Mouse (Mus musculus) thymus, postnatal 10 days (tissue): ENCODE results near the gene Fam20a.

ENCODE experiments used
- DNase-seq, 2 experiments: peaks; one replicate each; pipeline ENCODE4 v3.0.0; 2021; ENCODE audit warnings: low spot score in 2 of 2

Gene Fam20a

DNA sequence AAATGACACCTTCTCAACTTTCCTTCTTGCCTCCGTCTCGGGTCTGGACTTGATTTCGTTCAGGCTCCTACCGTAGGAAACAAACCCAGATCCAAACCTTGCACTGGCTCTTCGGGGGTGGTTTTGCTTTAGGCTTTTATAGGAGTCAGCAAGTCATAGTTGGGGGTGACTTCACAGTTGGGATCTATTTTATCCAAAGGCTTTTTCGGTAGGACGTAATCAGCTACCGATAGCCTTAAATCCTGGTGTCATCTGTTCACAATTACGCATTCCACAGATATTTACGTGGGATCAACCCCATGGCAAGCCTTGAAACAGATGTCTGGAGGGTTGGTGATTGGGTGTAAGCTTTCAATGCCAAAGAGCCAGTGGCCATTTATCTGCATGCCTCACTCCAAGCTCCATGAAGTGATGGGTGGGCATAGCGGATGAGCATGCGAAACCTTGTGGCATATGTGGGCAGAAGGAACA is 6.7 kb downstream of the Fam20a start:
- no peak for DNase-seq

- no peak for DNase-seq
These were observed 7.5 kb downstream of the Fam20a start for GRCm38 (mm10) chr11:109714341-109715247.

DNA sequence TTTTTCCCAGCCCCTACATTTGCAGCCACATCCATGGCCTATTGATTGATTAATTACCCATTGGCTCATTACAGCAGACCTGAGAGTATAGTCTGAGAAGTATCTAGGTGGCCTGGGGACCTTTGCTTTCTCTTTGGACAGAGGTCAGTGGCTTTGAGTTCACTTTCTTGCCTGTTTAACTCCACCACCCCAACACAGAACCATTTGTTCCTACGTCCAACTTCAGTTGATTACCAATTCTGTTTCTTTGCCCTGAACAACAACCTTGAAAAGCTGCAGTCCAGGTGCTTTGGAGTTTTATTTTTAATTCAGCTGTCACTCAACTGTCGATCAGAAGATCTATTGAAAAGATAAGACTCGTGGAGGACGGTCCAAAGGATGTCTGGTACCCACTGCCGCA is 12.6 kb downstream of the Fam20a start:
- DNase-seq: no peak

DNA sequence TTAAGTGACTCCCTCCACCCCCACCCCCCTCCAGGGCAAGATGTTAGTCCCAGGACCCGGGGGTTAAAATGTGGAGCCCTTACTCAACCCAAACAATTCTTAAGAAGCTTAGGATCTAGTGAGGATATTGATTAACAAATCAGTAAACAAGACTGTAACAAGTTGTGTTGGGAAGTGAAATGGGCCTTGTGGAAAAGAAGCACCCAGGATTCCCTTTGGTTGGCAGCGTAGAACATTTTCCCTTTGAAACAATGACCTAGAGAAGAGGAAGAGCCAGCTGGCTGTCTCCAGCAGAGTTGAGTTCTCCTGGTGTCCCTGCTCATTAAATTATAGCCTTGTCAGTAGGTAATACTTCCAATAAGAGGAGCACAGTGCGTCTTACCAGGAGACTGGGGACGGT is 13.3 kb downstream of the Fam20a start:
- no peak for DNase-seq

GRCm38 (mm10) chr11:109707442-109707841 is 14.6 kb downstream of the Fam20a start:
- no peak for DNase-seq

DNA sequence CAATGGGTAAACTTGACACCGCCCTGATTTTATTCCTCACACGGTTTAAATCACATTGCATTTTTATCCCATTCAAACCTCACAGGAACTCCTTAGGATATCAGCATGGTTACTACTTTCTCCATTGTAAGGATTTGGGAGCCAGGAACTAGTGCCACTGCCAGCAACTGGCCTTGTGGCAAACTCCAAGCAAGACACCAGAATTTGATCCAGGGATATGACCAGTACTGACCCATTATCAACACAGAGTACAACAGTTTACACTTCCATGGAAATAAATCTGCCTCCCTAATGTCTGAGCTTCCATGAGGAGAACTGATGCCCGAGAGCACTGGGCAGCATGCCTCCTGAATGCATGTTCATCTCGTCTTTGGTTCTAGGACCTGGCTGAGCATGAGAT is 15.5 kb downstream of the Fam20a start:
- DNase-seq: no peak

DNA sequence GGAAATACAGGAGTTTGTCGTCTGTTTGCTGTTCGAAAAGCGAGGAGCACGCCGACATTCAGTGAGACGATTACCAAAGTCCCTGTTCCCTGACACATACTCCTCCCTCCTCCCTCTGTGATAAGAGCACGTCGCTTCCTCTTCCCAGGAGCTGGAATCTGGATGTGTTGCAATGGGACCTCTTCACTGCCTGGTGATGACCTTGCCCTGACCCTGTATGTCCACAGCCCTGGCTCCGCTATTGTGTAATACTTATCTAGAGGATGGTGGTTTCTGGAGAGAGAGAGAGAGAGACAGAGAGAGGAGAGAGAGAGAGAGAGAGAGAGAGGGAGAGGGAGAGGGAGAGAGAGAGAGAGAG is 16.0 kb downstream of the Fam20a start:
- DNase-seq: no peak

- DNase-seq: no peak
These were observed 16.6 kb downstream of the Fam20a start for GRCm38 (mm10) chr11:109705336-109706054.

- no peak for DNase-seq
These were observed 17.5 kb downstream of the Fam20a start for GRCm38 (mm10) chr11:109704311-109705205.

DNA sequence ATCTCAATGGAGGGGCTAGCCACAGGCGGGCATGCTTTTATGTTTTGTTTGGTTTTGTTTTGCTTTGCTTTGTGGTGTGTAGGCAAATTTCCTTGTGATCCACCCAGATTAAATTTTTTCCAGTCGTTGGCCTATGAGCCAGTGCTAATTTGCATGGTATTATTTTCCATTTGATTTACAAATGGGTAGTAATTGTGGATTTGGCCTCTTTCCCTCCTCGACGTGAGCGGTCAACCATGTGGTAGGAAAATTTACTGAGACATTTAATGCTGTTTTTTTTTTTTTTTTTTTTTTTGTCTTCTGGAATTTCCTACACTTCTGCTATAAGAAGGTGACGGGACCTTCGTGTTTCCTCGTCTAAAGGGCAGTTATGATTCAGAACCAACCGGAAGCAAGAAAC is 18.2 kb downstream of the Fam20a start:
- no peak for DNase-seq

GRCm38 (mm10) chr11:109702031-109702815 is 19.9 kb downstream of the Fam20a start:
- no peak for DNase-seq

GRCm38 (mm10) chr11:109700761-109701160 is 21.3 kb downstream of the Fam20a start:
- DNase-seq: no peak

- no peak for DNase-seq
These were observed 22.3 kb downstream of the Fam20a start for GRCm38 (mm10) chr11:109699784-109700183.

- DNase-seq: no peak
These were observed 23.3 kb downstream of the Fam20a start for GRCm38 (mm10) chr11:109698740-109699139.

GRCm38 (mm10) chr11:109697089-109697643 is 24.9 kb downstream of the Fam20a start:
- DNase-seq: no peak

- no peak for DNase-seq
These were observed 25.6 kb downstream of the Fam20a start for GRCm38 (mm10) chr11:109696519-109696918.

DNA sequence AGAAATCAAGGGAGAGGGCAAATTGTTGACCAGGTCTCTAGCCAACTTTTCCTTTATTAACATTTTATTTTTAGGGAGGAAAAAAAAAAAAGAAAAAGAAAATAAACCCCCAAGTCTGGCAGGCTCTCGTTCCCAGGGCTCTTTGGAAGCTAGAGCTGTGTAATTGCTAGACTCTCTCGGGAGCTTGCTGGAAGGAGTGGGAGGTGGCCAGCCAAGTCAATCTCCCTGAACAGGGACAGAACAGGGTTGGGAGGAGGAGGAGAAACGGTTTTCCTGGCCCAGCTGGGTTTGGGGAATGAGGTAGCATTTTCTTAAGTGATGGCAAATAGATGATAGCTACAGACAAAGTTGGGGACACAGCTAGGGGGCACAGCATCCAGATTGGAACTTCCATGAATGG is 29.3 kb downstream of the Fam20a start:
- no peak for DNase-seq

GRCm38 (mm10) chr11:109689539-109689938 is 32.5 kb downstream of the Fam20a start:
- DNase-seq: no peak

- DNase-seq: no peak
These were observed 39.9 kb downstream of the Fam20a start for GRCm38 (mm10) chr11:109682221-109682620.

GRCm38 (mm10) chr11:109681556-109681955 is 40.5 kb downstream of the Fam20a start:
- no peak for DNase-seq

- no peak for DNase-seq
These were observed 41.1 kb downstream of the Fam20a start for GRCm38 (mm10) chr11:109680934-109681333.
